Mouse (Mus musculus): Measurements from ENCODE around the gene Ank3.

GRCm38 (mm10) chr10:69453531-69453930 lies 55.0 kb downstream of the Ank3 start:
- TF ChIP-seq CTCF (conservative IDR thresholded peaks at IDR 0.05; ENCODE audit: low read length): no peak
- TF ChIP-seq POU5F1 (IDR thresholded peaks at IDR 0.05; ENCODE audit: borderline replicate concordance, low read length): no peak

Measured in E14TG2a.4 (cell line).